Mouse (Mus musculus): ENCODE results near the gene Prcd. TPM values are rescaled to one million over a fixed set of nuclear protein-coding genes. Genes with fewer than 3 reads are reported as not detected.
A peak's percentile ranks its signal among the peaks of the same experiment; 100 is the strongest.
"Not testable (repeated sequence)": the region's sequence is repeated elsewhere in the genome, so short reads cannot be mapped to it uniquely, and the experiment has no call there.

Prcd gene
- polyA plus RNA-seq, 1 experiment from 2014 or later, result 0.97 TPM

- H3K4me2 ChIP-seq (ENCODE audit: low read depth, severe bottlenecking); H3K27me3 ChIP-seq (ENCODE audit: control insufficient read depth, insufficient read depth, low read length); H3K27ac ChIP-seq (replicated peaks; ENCODE audit: low read depth, low read length); H3K9ac ChIP-seq (ENCODE audit: low read length); DNase-seq (ENCODE audit: low spot score); H3K9me3 ChIP-seq (ENCODE audit: control insufficient read depth, low read length); ATAC-seq (ENCODE audit: insufficient number of reproducible peaks, low FRiP score, low TSS enrichment, low read depth); H3K36me3 ChIP-seq (ENCODE audit: control insufficient read depth, insufficient read depth, low read length); H3K4me3 ChIP-seq (ENCODE audit: low read depth, low read length): not testable (repeated sequence)
- WGBS, result 82% methylated on average over 3 of the region's 5 CpGs
- peaks cover 11% of the 10 kb centered on the region for H3K4me1 ChIP-seq (ENCODE audit: control insufficient read depth, insufficient read depth, low read length)
Measured at GRCm38 (mm10) chr11:116667012-116667411, 13.7 kb downstream of the Prcd start.

- Histone ChIP-seq H3K9me3 (ENCODE audit: control insufficient read depth, low read length) (no peaks in the 10 kb centered on the region), H3K4me1 (ENCODE audit: control insufficient read depth, insufficient read depth, low read length) (peaks cover 15% of the 10 kb centered on the region), H3K27me3 (ENCODE audit: control insufficient read depth, insufficient read depth, low read length) (no peaks in the 10 kb centered on the region), H3K36me3 (ENCODE audit: control insufficient read depth, insufficient read depth, low read length) (no peaks in the 10 kb centered on the region), H3K27ac (replicated peaks; ENCODE audit: low read depth, low read length) (no peak overlapping the region), H3K4me2 (ENCODE audit: low read depth, severe bottlenecking) (no peak overlapping the region), H3K4me3 (ENCODE audit: low read depth, low read length) (no peak overlapping the region), H3K9ac (ENCODE audit: low read length) (no peak overlapping the region)
- ATAC-seq (ENCODE audit: insufficient number of reproducible peaks, low FRiP score, low TSS enrichment, low read depth), result no peak
- no peak for DNase-seq (ENCODE audit: low spot score)
- 84% methylated on average over 8 of the region's 8 CpGs for WGBS
Measured at GRCm38 (mm10) chr11:116667930-116668329, 14.6 kb downstream of the Prcd start.

GRCm38 (mm10) chr11:116668381-116668825 lies 15.1 kb downstream of the Prcd start:
- H3K9me3 ChIP-seq (ENCODE audit: control insufficient read depth, low read length), result no peaks in the 10 kb centered on the region
- H3K9ac ChIP-seq (ENCODE audit: low read length), result no peak overlapping the region
- H3K27ac ChIP-seq (replicated peaks; ENCODE audit: low read depth, low read length), result no peak overlapping the region
- H3K27me3 ChIP-seq (ENCODE audit: control insufficient read depth, insufficient read depth, low read length), result no peaks in the 10 kb centered on the region
- no peak for DNase-seq (ENCODE audit: low spot score)
- 83% methylated on average over 10 of the region's 10 CpGs for WGBS
- peaks cover 15% of the 10 kb centered on the region for H3K4me1 ChIP-seq (ENCODE audit: control insufficient read depth, insufficient read depth, low read length)
- no peak for ATAC-seq (ENCODE audit: insufficient number of reproducible peaks, low FRiP score, low TSS enrichment, low read depth)
- peaks cover 2% of the 10 kb centered on the region; the same call in 1 of the 2 replicates for H3K36me3 ChIP-seq (ENCODE audit: control insufficient read depth, insufficient read depth, low read length)
- H3K4me3 ChIP-seq (ENCODE audit: low read depth, low read length), result no peak overlapping the region
- no peak overlapping the region for H3K4me2 ChIP-seq (ENCODE audit: low read depth, severe bottlenecking)

GRCm38 (mm10) chr11:116668839-116669238 lies 15.5 kb downstream of the Prcd start:
- Histone ChIP-seq H3K9me3 (ENCODE audit: control insufficient read depth, low read length) (no peaks in the 10 kb centered on the region), H3K27me3 (ENCODE audit: control insufficient read depth, insufficient read depth, low read length) (no peaks in the 10 kb centered on the region), H3K9ac (ENCODE audit: low read length) (no peak overlapping the region), H3K4me1 (ENCODE audit: control insufficient read depth, insufficient read depth, low read length) (peaks cover 15% of the 10 kb centered on the region), H3K27ac (replicated peaks; ENCODE audit: low read depth, low read length) (no peak overlapping the region), H3K4me3 (ENCODE audit: low read depth, low read length) (no peak overlapping the region), H3K36me3 (ENCODE audit: control insufficient read depth, insufficient read depth, low read length) (peaks cover 7% of the 10 kb centered on the region; the same call in 1 of the 2 replicates), H3K4me2 (ENCODE audit: low read depth, severe bottlenecking) (no peak overlapping the region)
- 33% methylated on average over 7 of the region's 7 CpGs for WGBS
- DNase-seq (ENCODE audit: low spot score) (peak; percentile 52), ATAC-seq (ENCODE audit: insufficient number of reproducible peaks, low FRiP score, low TSS enrichment, low read depth) (no peak)

GRCm38 (mm10) chr11:116669316-116669715 lies 16.0 kb downstream of the Prcd start:
- H3K27me3 ChIP-seq (ENCODE audit: control insufficient read depth, insufficient read depth, low read length), result no peaks in the 10 kb centered on the region
- no peak overlapping the region for H3K4me2 ChIP-seq (ENCODE audit: low read depth, severe bottlenecking)
- 19% methylated on average over 5 of the region's 5 CpGs for WGBS
- H3K4me1 ChIP-seq (ENCODE audit: control insufficient read depth, insufficient read depth, low read length), result peaks cover 11% of the 10 kb centered on the region; the same call in 1 of the 2 replicates
- no peak overlapping the region for H3K9ac ChIP-seq (ENCODE audit: low read length)
- no peak overlapping the region for H3K27ac ChIP-seq (replicated peaks; ENCODE audit: low read depth, low read length)
- ATAC-seq (ENCODE audit: insufficient number of reproducible peaks, low FRiP score, low TSS enrichment, low read depth) (no peak), DNase-seq (ENCODE audit: low spot score) (no peak)
- no peak overlapping the region for H3K4me3 ChIP-seq (ENCODE audit: low read depth, low read length)
- H3K9me3 ChIP-seq (ENCODE audit: control insufficient read depth, low read length), result no peaks in the 10 kb centered on the region
- peaks cover 11% of the 10 kb centered on the region; the same call in 1 of the 2 replicates for H3K36me3 ChIP-seq (ENCODE audit: control insufficient read depth, insufficient read depth, low read length)

- no peak overlapping the region for H3K4me2 ChIP-seq (ENCODE audit: low read depth, severe bottlenecking)
- H3K36me3 ChIP-seq (ENCODE audit: control insufficient read depth, insufficient read depth, low read length), result peaks cover 14% of the 10 kb centered on the region; the same call in 1 of the 2 replicates
- H3K4me3 ChIP-seq (ENCODE audit: low read depth, low read length), result no peak overlapping the region
- H3K4me1 ChIP-seq (ENCODE audit: control insufficient read depth, insufficient read depth, low read length), result peaks cover 11% of the 10 kb centered on the region; the same call in 1 of the 2 replicates
- H3K27me3 ChIP-seq (ENCODE audit: control insufficient read depth, insufficient read depth, low read length), result no peaks in the 10 kb centered on the region
- DNase-seq (ENCODE audit: low spot score) (no peak), ATAC-seq (ENCODE audit: insufficient number of reproducible peaks, low FRiP score, low TSS enrichment, low read depth) (no peak)
- H3K9ac ChIP-seq (ENCODE audit: low read length), result no peak overlapping the region
- WGBS, result 49% methylated on average over 13 of the region's 13 CpGs
- H3K27ac ChIP-seq (replicated peaks; ENCODE audit: low read depth, low read length), result no peak overlapping the region
- H3K9me3 ChIP-seq (ENCODE audit: control insufficient read depth, low read length), result no peaks in the 10 kb centered on the region
Measured at GRCm38 (mm10) chr11:116669787-116670365, 16.5 kb downstream of the Prcd start.

GRCm38 (mm10) chr11:116670386-116670785 lies 17.1 kb downstream of the Prcd start:
- DNase-seq (ENCODE audit: low spot score) (no peak), ATAC-seq (ENCODE audit: insufficient number of reproducible peaks, low FRiP score, low TSS enrichment, low read depth) (no peak)
- H3K27ac ChIP-seq (replicated peaks; ENCODE audit: low read depth, low read length), result no peak overlapping the region
- H3K27me3 ChIP-seq (ENCODE audit: control insufficient read depth, insufficient read depth, low read length), result no peaks in the 10 kb centered on the region
- peaks cover 18% of the 10 kb centered on the region; the same call in 1 of the 2 replicates for H3K36me3 ChIP-seq (ENCODE audit: control insufficient read depth, insufficient read depth, low read length)
- H3K9ac ChIP-seq (ENCODE audit: low read length), result no peak overlapping the region
- H3K4me1 ChIP-seq (ENCODE audit: control insufficient read depth, insufficient read depth, low read length), result peaks cover 11% of the 10 kb centered on the region; the same call in 1 of the 2 replicates
- no peak overlapping the region; the same call in 1 of the 2 replicates for H3K4me3 ChIP-seq (ENCODE audit: low read depth, low read length)
- 0 out of 2 replicates have a peak overlapping the region, but pooled peaks have one; percentile 13 for H3K4me2 ChIP-seq (ENCODE audit: low read depth, severe bottlenecking)
- no peaks in the 10 kb centered on the region for H3K9me3 ChIP-seq (ENCODE audit: control insufficient read depth, low read length)
- WGBS, result 83% methylated on average over 7 of the region's 7 CpGs

- H3K4me3 ChIP-seq (ENCODE audit: low read depth, low read length), result peak overlapping the region; percentile 82
- ATAC-seq (ENCODE audit: insufficient number of reproducible peaks, low FRiP score, low TSS enrichment, low read depth) (peak; percentile 88), DNase-seq (ENCODE audit: low spot score) (peak; percentile 98)
- H3K36me3 ChIP-seq (ENCODE audit: control insufficient read depth, insufficient read depth, low read length), result peaks cover 23% of the 10 kb centered on the region; the same call in 1 of the 2 replicates
- H3K27me3 ChIP-seq (ENCODE audit: control insufficient read depth, insufficient read depth, low read length), result no peaks in the 10 kb centered on the region
- 3% methylated on average over 45 of the region's 45 CpGs for WGBS
- H3K9me3 ChIP-seq (ENCODE audit: control insufficient read depth, low read length), result no peaks in the 10 kb centered on the region
- peak overlapping the region; percentile 94 for H3K9ac ChIP-seq (ENCODE audit: low read length)
- peaks cover 11% of the 10 kb centered on the region; the same call in 1 of the 2 replicates for H3K4me1 ChIP-seq (ENCODE audit: control insufficient read depth, insufficient read depth, low read length)
- H3K4me2 ChIP-seq (ENCODE audit: low read depth, severe bottlenecking), result peak overlapping the region; percentile 90
- no peak overlapping the region for H3K27ac ChIP-seq (replicated peaks; ENCODE audit: low read depth, low read length)
Measured at GRCm38 (mm10) chr11:116671112-116671844, 17.9 kb downstream of the Prcd start.

Data from limb, embryonic 11.5 days (tissue).